Mouse (Mus musculus) kidney, adult 2 months (tissue): ENCODE results near the gene Kif26a. TPM values are rescaled to one million over a fixed set of nuclear protein-coding genes. Genes with fewer than 3 reads are reported as not detected.

Experiments
- DNase-seq: peaks from one replicate; pipeline ENCODE4 v3.0.0; 2021
- H3K27ac ChIP-seq: fragments of 200-500 bp; 2 replicates; pipeline ENCODE4 v1.5.1; 2012; ENCODE audit warnings: low read depth, low read length, control low read depth, inconsistent platforms; ENCODE audit not compliant: insufficient read depth
- H3K27me3 ChIP-seq: fragments of 200-500 bp; replicated peaks from 2 replicates; pipeline ENCODE4 v1.6.1; 2012; ENCODE audit warnings: mild to moderate bottlenecking, moderate library complexity, low read length, inconsistent platforms; ENCODE audit not compliant: control insufficient read depth, insufficient read depth
- H3K36me3 ChIP-seq: fragments of 200-500 bp; 2 replicates; pipeline ENCODE4 v1.6.1; 2012; ENCODE audit warnings: mild to moderate bottlenecking, moderate library complexity, low read length, inconsistent platforms; ENCODE audit not compliant: control insufficient read depth, insufficient read depth
- H3K4me1 ChIP-seq: fragments of 200-500 bp; 2 replicates; pipeline ENCODE4 v1.6.1; 2011; ENCODE audit warnings: low read length; ENCODE audit not compliant: control insufficient read depth, insufficient read depth
- H3K4me3 ChIP-seq: fragments of 200-500 bp; 2 replicates; pipeline ENCODE4 v1.5.1; 2011; ENCODE audit warnings: mild to moderate bottlenecking, low read depth, low read length, control low read depth; ENCODE audit not compliant: insufficient read depth
- CTCF ChIP-seq: fragments of 200-500 bp; conservative IDR thresholded peaks from 2 replicates; pipeline ENCODE4 v1.5.1; 2011; ENCODE audit warnings: low read depth, mild to moderate bottlenecking, control low read depth, low read length, moderate library complexity, mixed read lengths; ENCODE audit not compliant: insufficient read depth, insufficient read length
- POLR2A ChIP-seq: fragments of 200-500 bp; IDR thresholded peaks from one replicate; pipeline ENCODE4 v1.6.1; 2011; ENCODE audit warnings: low read depth, low read length, control low read depth
- WGBS: fragments of 180-500 bp; shearing (Covaris S2); methylation state at CpG from one replicate; pipeline ENCODE4 v1.1.7; 2018; 5-methylcytosine and 5-hydroxymethylcytosine counted together
- polyA plus RNA-seq: library from polyadenylated mRNA; depleted of rRNA; stranded (reverse); fragments of >200 nt; gene quantifications from 2 replicates; pipeline ENCODE4 v1.2.3, GENCODE M21; 2012

The Kif26a gene
- polyA plus RNA-seq, 1 experiment: 3.8 TPM

GRCm38 (mm10) chr12:112217681-112218080, 71.7 kb downstream of the Kif26a start:
- DNase-seq: peak; percentile 76
- H3K4me1 ChIP-seq: no peaks in the 10 kb centered on the region
- no peaks in the 10 kb centered on the region for H3K36me3 ChIP-seq
- WGBS: 54% methylated on average over 3 of the region's 3 CpGs
- no peak overlapping the region for H3K27ac ChIP-seq
- H3K27me3 ChIP-seq: no peaks in the 10 kb centered on the region
- no peak for TF ChIP-seq POLR2A
- 0 out of 2 replicates have a peak, but pooled peaks have one; percentile 2 for TF ChIP-seq CTCF
- no peak overlapping the region for H3K4me3 ChIP-seq

GRCm38 (mm10) chr12:112221290-112221689, 75.3 kb downstream of the Kif26a start:
- no peak overlapping the region for H3K27ac ChIP-seq
- DNase-seq: no peak
- no peak overlapping the region for H3K4me3 ChIP-seq
- H3K4me1 ChIP-seq: no peaks in the 10 kb centered on the region
- 68% methylated on average over 6 of the region's 6 CpGs for WGBS
- H3K36me3 ChIP-seq: no peaks in the 10 kb centered on the region
- TF ChIP-seq POLR2A (no peak), CTCF (no peak)
- no peaks in the 10 kb centered on the region for H3K27me3 ChIP-seq

- TF ChIP-seq POLR2A (no peak), CTCF (no peak)
- H3K36me3 ChIP-seq: no peaks in the 10 kb centered on the region
- H3K4me1 ChIP-seq: no peaks in the 10 kb centered on the region
- H3K27ac ChIP-seq: no peak overlapping the region
- H3K27me3 ChIP-seq: no peaks in the 10 kb centered on the region
- no peak for DNase-seq
- H3K4me3 ChIP-seq: no peak overlapping the region
- WGBS: 56% methylated on average over 19 of the region's 19 CpGs
Observed at GRCm38 (mm10) chr12:112221754-112222439, 75.9 kb downstream of the Kif26a start.

GRCm38 (mm10) chr12:112223721-112224337, 77.8 kb downstream of the Kif26a start:
- TF ChIP-seq CTCF (no peak), POLR2A (no peak)
- no peak overlapping the region for H3K27ac ChIP-seq
- WGBS: 48% methylated on average over 13 of the region's 13 CpGs
- peak; percentile 21 for DNase-seq
- no peaks in the 10 kb centered on the region for H3K36me3 ChIP-seq
- no peaks in the 10 kb centered on the region for H3K27me3 ChIP-seq
- H3K4me1 ChIP-seq: no peaks in the 10 kb centered on the region
- no peak overlapping the region for H3K4me3 ChIP-seq

GRCm38 (mm10) chr12:112226238-112226637, 80.2 kb downstream of the Kif26a start:
- Histone ChIP-seq H3K36me3 (no peaks in the 10 kb centered on the region), H3K4me1 (no peaks in the 10 kb centered on the region), H3K4me3 (no peak overlapping the region), H3K27ac (no peak overlapping the region), H3K27me3 (no peaks in the 10 kb centered on the region)
- no peak for TF ChIP-seq POLR2A
- no peak for TF ChIP-seq CTCF
- WGBS: 86% methylated on average over 1 of the region's 1 CpGs
- DNase-seq: no peak

- no peak for DNase-seq
- Histone ChIP-seq H3K36me3 (no peaks in the 10 kb centered on the region), H3K27ac (no peak overlapping the region), H3K4me3 (no peak overlapping the region), H3K4me1 (no peaks in the 10 kb centered on the region), H3K27me3 (no peaks in the 10 kb centered on the region)
- TF ChIP-seq CTCF: no peak
- no peak for TF ChIP-seq POLR2A
- WGBS: 99% methylated on average over 2 of the region's 2 CpGs
Observed at GRCm38 (mm10) chr12:112226656-112227055, 80.6 kb downstream of the Kif26a start.

- 72% methylated on average over 10 of the region's 10 CpGs for WGBS
- Histone ChIP-seq H3K4me1 (no peaks in the 10 kb centered on the region), H3K27me3 (no peaks in the 10 kb centered on the region), H3K4me3 (no peak overlapping the region), H3K27ac (no peak overlapping the region), H3K36me3 (no peaks in the 10 kb centered on the region)
- TF ChIP-seq POLR2A (no peak), CTCF (no peak)
- DNase-seq: no peak
Observed at GRCm38 (mm10) chr12:112229084-112229483, 83.1 kb downstream of the Kif26a start.
